Mouse (Mus musculus) liver, embryonic 13.5 days (tissue): ENCODE data around the gene Serp2. TPM values are rescaled to one million over a fixed set of nuclear protein-coding genes. Genes with fewer than 3 reads are reported as not detected.

Experiments
- ATAC-seq: fragments of 200-750 bp; cut with Nextera tagmentation; 2 replicates; pipeline ENCODE4 v1.8.0; 2017; ENCODE audit warnings: low read depth, mild to moderate bottlenecking, moderate number of reproducible peaks, moderate library complexity
- DNase-seq: peaks from one replicate; pipeline ENCODE4 v3.0.0; 2022
- H3K27ac ChIP-seq: fragments of 300-500 bp; sonication (generic); 2 replicates; pipeline ENCODE4 v1.5.1; 2015; ENCODE audit warnings: moderate library complexity, mild to moderate bottlenecking, inconsistent platforms
- H3K27me3 ChIP-seq: fragments of 300-500 bp; sonication (generic); 2 replicates; pipeline ENCODE4 v1.6.1; 2015; ENCODE audit warnings: mild to moderate bottlenecking, inconsistent platforms
- H3K36me3 ChIP-seq: fragments of 300-500 bp; sonication (generic); 2 replicates; pipeline ENCODE4 v1.6.1; 2015; ENCODE audit warnings: mild to moderate bottlenecking, inconsistent platforms
- H3K4me1 ChIP-seq: fragments of 300-500 bp; sonication (generic); replicated peaks from 2 replicates; pipeline ENCODE4 v1.6.1; 2015; ENCODE audit warnings: inconsistent platforms
- H3K4me2 ChIP-seq: fragments of 300-500 bp; sonication (generic); 2 replicates; pipeline ENCODE4 v1.6.1; 2015; ENCODE audit warnings: inconsistent platforms, mild to moderate bottlenecking, moderate library complexity
- H3K4me3 ChIP-seq: fragments of 300-500 bp; sonication (generic); replicated peaks from 2 replicates; pipeline ENCODE4 v1.5.1; 2015; ENCODE audit warnings: mild to moderate bottlenecking, inconsistent platforms
- H3K9ac ChIP-seq: fragments of 300-500 bp; sonication (generic); 2 replicates; pipeline ENCODE4 v1.6.1; 2015; ENCODE audit warnings: mild to moderate bottlenecking, inconsistent platforms
- H3K9me3 ChIP-seq: fragments of 300-500 bp; sonication (generic); replicated peaks from 2 replicates; pipeline ENCODE4 v1.6.1; 2016; ENCODE audit warnings: inconsistent platforms
- WGBS: fragments of 180-500 bp; shearing (Covaris S2); methylation state at CpG from one replicate; pipeline ENCODE4 v1.1.7; 2015; ENCODE audit not compliant: insufficient replicate concordance; 5-methylcytosine and 5-hydroxymethylcytosine counted together
- polyA plus RNA-seq: library from polyadenylated mRNA; unstranded; fragments of >200 nt; fragmentation: Nextera tagmentation; extraction: Ambion mirVana; gene quantifications from 2 replicates; pipeline ENCODE4 v1.2.1, GENCODE M21; 2015

The Serp2 gene
- 1.3 and 1.4 TPM in 2 replicates for polyA plus RNA-seq

- WGBS: 8% methylated on average over 17 of the region's 17 CpGs
- no peaks in the 10 kb centered on the region for H3K36me3 ChIP-seq
- DNase-seq (no peak), ATAC-seq (peak; percentile 27; the same call in 1 of the 2 replicates)
- H3K9ac ChIP-seq: peak within 1 kb of the TSS; percentile 66
- H3K9me3 ChIP-seq: no peaks in the 10 kb centered on the region
- H3K4me3 ChIP-seq: peak within 1 kb of the TSS; percentile 62
- H3K27ac ChIP-seq: no peak within 1 kb of the TSS
- peaks cover 41% of the 10 kb centered on the region for H3K4me1 ChIP-seq
- peak within 1 kb of the TSS; percentile 87 for H3K4me2 ChIP-seq
- H3K27me3 ChIP-seq: peaks cover 47% of the 10 kb centered on the region
Observed at GRCm38 (mm10) chr14:76556852-76557208, at the start of gene Serp2. Serp2 (minus strand) TSS chr14:76556889.

GRCm38 (mm10) chr14:76605931-76606534, 49.3 kb upstream of the Serp2 start:
- ATAC-seq: no peak
- H3K4me3 ChIP-seq: no peak overlapping the region

GRCm38 (mm10) chr14:76604012-76604411, 47.3 kb upstream of the Serp2 start:
- ATAC-seq: no peak

More at GRCm38 (mm10) chr14:76605931-76606534, 49.3 kb upstream of the Serp2 start:
- Histone ChIP-seq H3K36me3 (no peaks in the 10 kb centered on the region), H3K9ac (no peak overlapping the region), H3K27ac (no peak overlapping the region), H3K4me2 (no peak overlapping the region), H3K9me3 (no peaks in the 10 kb centered on the region), H3K4me1 (peaks cover 12% of the 10 kb centered on the region; the same call in 1 of the 2 replicates), H3K27me3 (no peaks in the 10 kb centered on the region)
- no peak for DNase-seq
- WGBS: 76% methylated on average over 13 of the region's 13 CpGs

GRCm38 (mm10) chr14:76601654-76602053, 45.0 kb upstream of the Serp2 start:
- Histone ChIP-seq H3K4me3 (no peak overlapping the region), H3K9ac (no peak overlapping the region), H3K27ac (no peak overlapping the region), H3K36me3 (no peaks in the 10 kb centered on the region), H3K4me2 (no peak overlapping the region), H3K9me3 (no peaks in the 10 kb centered on the region), H3K4me1 (peaks cover 35% of the 10 kb centered on the region), H3K27me3 (no peaks in the 10 kb centered on the region)
- no peak for ATAC-seq
- 61% methylated on average over 4 of the region's 4 CpGs for WGBS
- no peak for DNase-seq

More at GRCm38 (mm10) chr14:76604012-76604411, 47.3 kb upstream of the Serp2 start:
- H3K36me3 ChIP-seq: no peaks in the 10 kb centered on the region
- H3K9ac ChIP-seq: no peak overlapping the region
- H3K4me3 ChIP-seq: no peak overlapping the region
- H3K4me2 ChIP-seq: no peak overlapping the region
- H3K4me1 ChIP-seq: peaks cover 16% of the 10 kb centered on the region
- no peaks in the 10 kb centered on the region for H3K27me3 ChIP-seq
- 38% methylated on average over 6 of the region's 6 CpGs for WGBS
- no peak for DNase-seq
- H3K27ac ChIP-seq: no peak overlapping the region
- no peaks in the 10 kb centered on the region for H3K9me3 ChIP-seq

GRCm38 (mm10) chr14:76600391-76600790, 43.7 kb upstream of the Serp2 start:
- no peak overlapping the region for H3K4me2 ChIP-seq
- 83% methylated on average over 3 of the region's 3 CpGs for WGBS
- H3K4me3 ChIP-seq: no peak overlapping the region
- no peak for DNase-seq
- H3K4me1 ChIP-seq: peaks cover 35% of the 10 kb centered on the region
- H3K27me3 ChIP-seq: no peaks in the 10 kb centered on the region
- no peaks in the 10 kb centered on the region for H3K36me3 ChIP-seq
- ATAC-seq: no peak
- no peak overlapping the region for H3K9ac ChIP-seq
- no peak overlapping the region for H3K27ac ChIP-seq
- H3K9me3 ChIP-seq: no peaks in the 10 kb centered on the region

- Histone ChIP-seq H3K9me3 (no peaks in the 10 kb centered on the region), H3K27me3 (no peaks in the 10 kb centered on the region), H3K9ac (no peak overlapping the region), H3K4me3 (no peak overlapping the region), H3K36me3 (no peaks in the 10 kb centered on the region), H3K4me1 (peaks cover 38% of the 10 kb centered on the region), H3K4me2 (no peak overlapping the region), H3K27ac (no peak overlapping the region)
- ATAC-seq (no peak), DNase-seq (no peak)
- 50% methylated on average over 4 of the region's 4 CpGs for WGBS
Observed at GRCm38 (mm10) chr14:76599706-76600105, 43.0 kb upstream of the Serp2 start.

GRCm38 (mm10) chr14:76598518-76599216, 42.0 kb upstream of the Serp2 start:
- no peaks in the 10 kb centered on the region for H3K27me3 ChIP-seq
- H3K9ac ChIP-seq: peak overlapping the region; percentile 46
- peak overlapping the region; percentile 36 for H3K4me3 ChIP-seq
- no peak for DNase-seq
- H3K36me3 ChIP-seq: no peaks in the 10 kb centered on the region
- H3K4me1 ChIP-seq: peaks cover 41% of the 10 kb centered on the region
- peak; percentile 71 for ATAC-seq
- 3% methylated on average over 12 of the region's 12 CpGs for WGBS
- H3K27ac ChIP-seq: peak overlapping the region; percentile 58
- no peaks in the 10 kb centered on the region for H3K9me3 ChIP-seq
- H3K4me2 ChIP-seq: peak overlapping the region; percentile 61

- Histone ChIP-seq H3K4me3 (no peak overlapping the region), H3K27ac (no peak overlapping the region), H3K27me3 (no peaks in the 10 kb centered on the region), H3K9ac (0 out of 2 replicates have a peak overlapping the region, but pooled peaks have one; percentile 46), H3K4me1 (peaks cover 45% of the 10 kb centered on the region), H3K9me3 (no peaks in the 10 kb centered on the region), H3K36me3 (no peaks in the 10 kb centered on the region), H3K4me2 (peak overlapping the region; percentile 61)
- ATAC-seq (no peak), DNase-seq (no peak)
Observed at GRCm38 (mm10) chr14:76597751-76598150, 41.1 kb upstream of the Serp2 start.

- no peaks in the 10 kb centered on the region for H3K27me3 ChIP-seq
- H3K4me2 ChIP-seq: no peak overlapping the region
- ATAC-seq (no peak), DNase-seq (no peak)
- no peak overlapping the region for H3K4me3 ChIP-seq
- 72% methylated on average over 9 of the region's 9 CpGs for WGBS
- H3K4me1 ChIP-seq: peaks cover 60% of the 10 kb centered on the region
- no peak overlapping the region for H3K27ac ChIP-seq
- no peak overlapping the region for H3K9ac ChIP-seq
- H3K9me3 ChIP-seq: no peaks in the 10 kb centered on the region
- H3K36me3 ChIP-seq: no peaks in the 10 kb centered on the region
Observed at GRCm38 (mm10) chr14:76595048-76595859, 38.6 kb upstream of the Serp2 start.

- Histone ChIP-seq H3K4me3 (no peak overlapping the region), H3K36me3 (no peaks in the 10 kb centered on the region), H3K9ac (no peak overlapping the region), H3K9me3 (no peaks in the 10 kb centered on the region), H3K4me1 (peaks cover 54% of the 10 kb centered on the region), H3K4me2 (no peak overlapping the region), H3K27me3 (no peaks in the 10 kb centered on the region), H3K27ac (no peak overlapping the region)
- no peak for ATAC-seq
- DNase-seq: no peak
- WGBS: 54% methylated on average over 6 of the region's 6 CpGs
Observed at GRCm38 (mm10) chr14:76594351-76594885, 37.7 kb upstream of the Serp2 start.

GRCm38 (mm10) chr14:76593630-76594193, 37.0 kb upstream of the Serp2 start:
- Histone ChIP-seq H3K27me3 (no peaks in the 10 kb centered on the region), H3K9ac (no peak overlapping the region), H3K4me3 (no peak overlapping the region), H3K4me1 (peaks cover 47% of the 10 kb centered on the region), H3K36me3 (no peaks in the 10 kb centered on the region), H3K9me3 (no peaks in the 10 kb centered on the region), H3K27ac (no peak overlapping the region), H3K4me2 (no peak overlapping the region)
- ATAC-seq: no peak
- no peak for DNase-seq
- WGBS: 76% methylated on average over 15 of the region's 15 CpGs
